Mouse (Mus musculus): ENCODE data around the gene Nt5m.

The Nt5m gene

GRCm38 (mm10) chr11:59900995-59901394, 61.7 kb downstream of the Nt5m start:
- no peak for DNase-seq (ENCODE audit: low read depth in 1 of 2, low spot score in 2 of 2)

- peak; percentile 9 to 14 for DNase-seq (ENCODE audit: low read depth in 1 of 2, low spot score in 2 of 2)
These were observed 62.9 kb downstream of the Nt5m start for GRCm38 (mm10) chr11:59902045-59902726.

GRCm38 (mm10) chr11:59906521-59907123, 67.4 kb downstream of the Nt5m start:
- no peak for DNase-seq (ENCODE audit: low read depth in 1 of 2, low spot score in 2 of 2)

GRCm38 (mm10) chr11:59908446-59908845, 69.2 kb downstream of the Nt5m start:
- no peak for DNase-seq (ENCODE audit: low read depth in 1 of 2, low spot score in 2 of 2)

DNA sequence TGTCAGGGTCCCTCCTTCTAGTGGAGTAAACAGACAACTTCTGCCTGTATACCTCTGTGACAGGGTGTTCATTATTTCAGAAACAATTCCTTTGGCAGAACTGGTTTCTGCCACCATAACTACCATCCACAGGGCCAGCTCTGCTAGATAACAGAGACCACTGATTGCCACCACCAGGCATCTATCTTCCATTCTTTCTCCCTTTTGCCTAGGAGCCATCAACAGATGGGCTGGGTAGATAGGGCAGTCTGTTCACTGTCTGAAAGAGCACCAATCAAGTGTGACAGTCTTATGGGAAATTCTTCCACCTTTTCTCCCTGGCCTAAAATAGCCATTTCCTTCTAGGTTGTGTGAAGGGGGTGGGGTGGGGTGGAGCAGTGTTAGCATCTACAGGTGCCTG, 71.3 kb downstream of the Nt5m start:
- DNase-seq (ENCODE audit: low read depth in 1 of 2, low spot score in 2 of 2), result no peak

GRCm38 (mm10) chr11:59911523-59911922, 72.3 kb downstream of the Nt5m start:
- DNase-seq (ENCODE audit: low read depth in 1 of 2, low spot score in 2 of 2), result no peak

DNA sequence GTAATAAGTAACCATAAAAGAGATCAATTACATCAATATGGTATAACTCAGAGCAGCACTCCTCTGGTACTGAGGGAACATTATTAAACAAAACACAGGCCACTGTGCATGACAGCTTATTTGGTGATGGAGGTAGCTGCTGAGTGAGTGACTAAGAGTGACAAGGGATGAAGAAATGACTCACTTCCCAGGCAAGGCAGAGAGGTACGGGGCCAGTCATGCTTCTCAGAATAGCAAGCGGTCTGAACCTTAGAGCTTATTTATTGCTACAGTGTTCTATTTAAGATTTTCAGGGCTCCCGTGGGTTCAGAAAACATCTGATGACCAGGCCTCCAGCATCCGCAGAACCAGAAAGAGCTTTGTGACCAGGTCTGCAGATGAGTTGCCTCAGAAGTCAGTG, 74.5 kb downstream of the Nt5m start:
- no peak for DNase-seq (ENCODE audit: low read depth in 1 of 2, low spot score in 2 of 2)

GRCm38 (mm10) chr11:59918014-59918413, 78.8 kb downstream of the Nt5m start:
- DNase-seq (ENCODE audit: low read depth in 1 of 2, low spot score in 2 of 2), result no peak

DNA sequence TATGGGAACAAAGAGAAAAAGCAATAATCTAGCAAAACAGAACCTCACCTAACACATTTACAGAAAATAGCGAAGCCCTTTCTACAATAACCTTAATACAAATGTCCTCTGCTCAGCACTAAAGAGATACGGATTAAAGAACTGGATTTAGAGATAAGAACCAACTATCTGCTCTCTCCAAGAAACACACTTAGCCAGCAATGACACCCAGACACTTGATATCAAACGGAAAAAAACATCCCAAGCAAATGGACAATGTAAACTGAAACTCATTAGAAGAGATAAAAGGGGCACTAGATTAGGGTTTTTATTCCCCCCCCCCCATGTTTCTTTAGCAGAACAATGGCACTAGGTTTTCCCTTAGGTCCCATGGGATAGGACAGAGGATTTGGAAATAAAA, 80.2 kb downstream of the Nt5m start:
- DNase-seq (ENCODE audit: low read depth in 1 of 2, low spot score in 2 of 2), result no peak

GRCm38 (mm10) chr11:59920331-59920730, 81.1 kb downstream of the Nt5m start:
- DNase-seq (ENCODE audit: low read depth in 1 of 2, low spot score in 2 of 2), result no peak

DNA sequence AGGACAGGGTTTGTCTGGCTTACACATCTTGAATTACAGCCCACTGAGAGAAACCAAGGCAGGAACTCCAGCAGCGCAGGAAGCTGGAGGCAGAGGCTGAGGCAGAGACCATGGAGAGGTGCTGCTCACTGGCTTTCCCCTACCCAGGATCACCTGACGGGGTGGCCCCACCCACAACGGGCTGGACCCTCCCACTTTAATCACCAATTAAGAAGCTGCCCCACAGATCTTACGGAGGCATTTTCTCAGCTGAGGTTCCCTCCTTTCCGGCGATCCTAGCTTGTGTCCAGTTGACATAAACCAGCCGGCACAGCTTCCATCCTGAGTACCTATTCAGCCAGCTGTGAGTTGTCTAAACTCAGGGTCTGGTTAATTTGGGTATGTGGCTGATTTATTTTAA, 82.0 kb downstream of the Nt5m start:
- no peak for DNase-seq (ENCODE audit: low read depth in 1 of 2, low spot score in 2 of 2)

- DNase-seq (ENCODE audit: low read depth in 1 of 2, low spot score in 2 of 2), result no peak
These were observed 90.8 kb downstream of the Nt5m start for GRCm38 (mm10) chr11:59930031-59930430.

Measured in monocyte, adult 2 months (primary cell).